Mouse (Mus musculus) heart, adult 2 months (tissue): Measurements from ENCODE around the gene Actn4. TPM values are rescaled to one million over a fixed set of nuclear protein-coding genes. Genes with fewer than 3 reads are reported as not detected.
"Not testable (repeated sequence)": the region's sequence is repeated elsewhere in the genome, so short reads cannot be mapped to it uniquely, and the experiment has no call there.

ENCODE experiments used
- DNase-seq, 2 experiments: peaks; one replicate each; pipeline ENCODE4 v3.0.0; 2021
- H3K27ac ChIP-seq: fragments of 200-600 bp; 2 replicates; pipeline ENCODE4 v1.8.1; 2022
- H3K27me3 ChIP-seq: fragments of 200-500 bp; 2 replicates; pipeline ENCODE4 v1.6.1; 2012; ENCODE audit warnings: mild to moderate bottlenecking, low read length, inconsistent platforms, mixed read lengths; ENCODE audit not compliant: control insufficient read depth, insufficient read depth
- H3K36me3 ChIP-seq: fragments of 200-500 bp; 2 replicates; pipeline ENCODE4 v1.6.1; 2012; ENCODE audit warnings: low read length, inconsistent platforms; ENCODE audit not compliant: control insufficient read depth, insufficient read depth
- H3K4me1 ChIP-seq: fragments of 200-500 bp; 2 replicates; pipeline ENCODE4 v1.6.1; 2011; ENCODE audit warnings: low read length; ENCODE audit not compliant: control insufficient read depth, insufficient read depth
- H3K4me3 ChIP-seq: fragments of 200-600 bp; 2 replicates; pipeline ENCODE4 v1.8.1; 2022
- H3K79me2 ChIP-seq: fragments of 200-500 bp; replicated peaks from 2 replicates; pipeline ENCODE4 v1.6.1; 2012; ENCODE audit warnings: mild to moderate bottlenecking, inconsistent platforms, low read length, moderate library complexity, mixed read lengths; ENCODE audit not compliant: control insufficient read depth, insufficient read depth
- H3K9ac ChIP-seq: fragments of 200-500 bp; 2 replicates; pipeline ENCODE4 v1.6.1; 2012; ENCODE audit warnings: low read depth, mild to moderate bottlenecking, control low read depth, inconsistent platforms, low read length, mixed read lengths
- CTCF ChIP-seq: fragments of 200-600 bp; IDR thresholded peaks from 2 replicates; pipeline ENCODE4 v1.8.1; 2022; ENCODE audit warnings: antibody characterized with exemption, mild to moderate bottlenecking, moderate library complexity
- EP300 ChIP-seq: fragments of 200-500 bp; IDR thresholded peaks from 2 replicates; pipeline ENCODE4 v1.6.1; 2011; ENCODE audit warnings: low read depth, low read length, control low read depth; ENCODE audit not compliant: insufficient read depth
- POLR2A ChIP-seq: fragments of 200-500 bp; IDR thresholded peaks from 2 replicates; pipeline ENCODE4 v1.6.1; 2011; ENCODE audit warnings: mild to moderate bottlenecking, low read depth, low read length, control low read depth; ENCODE audit not compliant: insufficient read depth
- WGBS: fragments of 180-500 bp; shearing (Covaris S2); methylation state at CpG from one replicate; pipeline ENCODE4 v1.1.7; 2018; 5-methylcytosine and 5-hydroxymethylcytosine counted together
- intact Hi-C: fragments of 180-260 bp; cut with DNase I; formaldehyde crosslinking; loops from one replicate; pipeline ENCODE4 v1.15.1; 2025
- polyA plus RNA-seq: library from polyadenylated mRNA; depleted of rRNA; stranded (reverse); fragments of >200 nt; gene quantifications from 2 replicates; pipeline ENCODE4 v1.2.3, GENCODE M21; 2012
- total RNA-seq, 2 experiments: library from RNA; stranded (reverse); gene quantifications; 2 replicates each; pipeline ENCODE4 v1.2.3; 2021

The Actn4 gene
- total and polyA plus RNA-seq, 3 experiments = 66.1 to 123 (median 85.7) TPM

GRCm38 (mm10) chr7:28870901-28871664 lies 91.1 kb downstream of the Actn4 start:
- H3K9ac ChIP-seq = no peak overlapping the region
- no peaks in the 10 kb centered on the region for H3K79me2 ChIP-seq
- TF ChIP-seq CTCF = no peak
- TF ChIP-seq EP300 = no peak
- no peak for TF ChIP-seq POLR2A
- WGBS = 77% methylated on average over 24 of the region's 24 CpGs
- H3K4me1 ChIP-seq = peaks cover 4% of the 10 kb centered on the region
- no peak for DNase-seq
- intact Hi-C loops = no loop called here
- no peak overlapping the region for H3K27ac ChIP-seq
- no peaks in the 10 kb centered on the region for H3K36me3 ChIP-seq
- no peaks in the 10 kb centered on the region for H3K27me3 ChIP-seq
- H3K4me3 ChIP-seq = no peak overlapping the region

GRCm38 (mm10) chr7:28867508-28868340 lies 94.4 kb downstream of the Actn4 start:
- intact Hi-C loops = loop anchor here (1.0 to 5.0 kb wide), 3 partner anchors 40 to 87 kb away; partner anchors contain the start of gene Ech1
- peak overlapping the region; percentile 75 for H3K27ac ChIP-seq
- DNase-seq = peak; percentile 78 to 84
- not testable (repeated sequence) for H3K79me2 ChIP-seq, H3K27me3 ChIP-seq, H3K36me3 ChIP-seq, H3K4me1 ChIP-seq
- H3K4me3 ChIP-seq = peak overlapping the region; percentile 28; the same call in 1 of the 2 replicates
- TF ChIP-seq CTCF (peak; percentile 82), EP300 (peak; percentile 74; the same call in 1 of the 2 replicates)
- H3K9ac ChIP-seq = peak overlapping the region; percentile 67; the same call in 1 of the 2 replicates
- 13% methylated on average over 23 of the region's 23 CpGs for WGBS

- no peak for DNase-seq
- TF ChIP-seq EP300 (no peak), CTCF (no peak), POLR2A (no peak)
- intact Hi-C loops = loop anchor here (1.0 to 5.0 kb wide), 3 partner anchors 40 to 87 kb away; partner anchors contain the start of gene Ech1
- no peaks in the 10 kb centered on the region for H3K79me2 ChIP-seq
- H3K27ac ChIP-seq = peak overlapping the region; percentile 75
- H3K36me3 ChIP-seq = no peaks in the 10 kb centered on the region
- H3K4me3 ChIP-seq = no peak overlapping the region
- peaks cover 4% of the 10 kb centered on the region for H3K4me1 ChIP-seq
- H3K27me3 ChIP-seq = no peaks in the 10 kb centered on the region
- peak overlapping the region; percentile 13; the same call in 1 of the 2 replicates for H3K9ac ChIP-seq
- 79% methylated on average over 28 of the region's 28 CpGs for WGBS
Observed at GRCm38 (mm10) chr7:28866769-28867507, 95.2 kb downstream of the Actn4 start.

- Histone ChIP-seq H3K9ac (peak overlapping the region; percentile 20; the same call in 1 of the 2 replicates), H3K4me1 (peaks cover 4% of the 10 kb centered on the region), H3K79me2 (no peaks in the 10 kb centered on the region), H3K4me3 (peak overlapping the region; percentile 24; the same call in 1 of the 2 replicates), H3K27ac (peak overlapping the region; percentile 55), H3K36me3 (no peaks in the 10 kb centered on the region), H3K27me3 (no peaks in the 10 kb centered on the region)
- peak; percentile 86 to 90 for DNase-seq
- 38% methylated on average over 33 of the region's 33 CpGs for WGBS
- intact Hi-C loops = loop anchor here (5.0 kb wide), 1 partner anchor 38 kb away; the partner anchor contains the start of gene Ech1
- TF ChIP-seq CTCF (peak; percentile 30), EP300 (no peak), POLR2A (peak; percentile 70)
Observed at GRCm38 (mm10) chr7:28865481-28866300, 96.4 kb downstream of the Actn4 start.

- Histone ChIP-seq H3K79me2 (no peaks in the 10 kb centered on the region), H3K27ac (no peak overlapping the region), H3K27me3 (no peaks in the 10 kb centered on the region), H3K9ac (no peak overlapping the region), H3K36me3 (no peaks in the 10 kb centered on the region), H3K4me1 (peaks cover 4% of the 10 kb centered on the region), H3K4me3 (no peak overlapping the region)
- DNase-seq = no peak
- WGBS = 56% methylated on average over 9 of the region's 9 CpGs
- TF ChIP-seq EP300 (no peak), POLR2A (no peak), CTCF (no peak)
- intact Hi-C loops = no loop called here
Observed at GRCm38 (mm10) chr7:28864288-28864750, 97.8 kb downstream of the Actn4 start.
